Mouse (Mus musculus) CH12.LX (cell line): ENCODE data around the gene Map7d1.

Experiments used
- BHLHE40 ChIP-seq: IDR thresholded peaks from 2 replicates; pipeline ENCODE4 v1.6.1; 2011; ENCODE audit warnings: mild to moderate bottlenecking, low read depth, low read length, improper control_type of control experiment
- CHD2 ChIP-seq: IDR thresholded peaks from 2 replicates; pipeline ENCODE4 v1.6.1; 2011; ENCODE audit warnings: low read length, improper control_type of control experiment
- CTCF ChIP-seq, 2 experiments: IDR thresholded peaks in 1 of 2; conservative IDR thresholded peaks in 1 of 2; 2 replicates each; pipeline ENCODE4 v1.5.1; 2011 to 2012; ENCODE audit warnings: low read depth in 2 of 2, low read length in 2 of 2, improper control_type of control experiment in 1 of 2, inconsistent platforms in 1 of 2, mild to moderate bottlenecking in 1 of 2, moderate library complexity in 1 of 2
- ELF1 ChIP-seq: IDR thresholded peaks from 2 replicates; pipeline ENCODE4 v1.6.1; 2014; ENCODE audit warnings: low read depth, mild to moderate bottlenecking, inconsistent platforms, low read length, improper control_type of control experiment
- IRF4 ChIP-seq: IDR thresholded peaks from 2 replicates; pipeline ENCODE4 v1.6.1; 2014; ENCODE audit warnings: low read depth, mild to moderate bottlenecking, inconsistent platforms, low read length, improper control_type of control experiment
- TBP ChIP-seq: conservative IDR thresholded peaks from 2 replicates; pipeline ENCODE4 v1.6.1; 2011; ENCODE audit warnings: low read depth, low read length, improper control_type of control experiment
- TCF12 ChIP-seq: IDR thresholded peaks from 2 replicates; pipeline ENCODE4 v1.6.1; 2014; ENCODE audit warnings: low read depth, mild to moderate bottlenecking, inconsistent platforms, low read length, improper control_type of control experiment
- ZC3H11A ChIP-seq: IDR thresholded peaks from 2 replicates; pipeline ENCODE4 v1.6.1; 2012; ENCODE audit warnings: low read depth, mild to moderate bottlenecking, inconsistent platforms, low read length, improper control_type of control experiment

DNA sequence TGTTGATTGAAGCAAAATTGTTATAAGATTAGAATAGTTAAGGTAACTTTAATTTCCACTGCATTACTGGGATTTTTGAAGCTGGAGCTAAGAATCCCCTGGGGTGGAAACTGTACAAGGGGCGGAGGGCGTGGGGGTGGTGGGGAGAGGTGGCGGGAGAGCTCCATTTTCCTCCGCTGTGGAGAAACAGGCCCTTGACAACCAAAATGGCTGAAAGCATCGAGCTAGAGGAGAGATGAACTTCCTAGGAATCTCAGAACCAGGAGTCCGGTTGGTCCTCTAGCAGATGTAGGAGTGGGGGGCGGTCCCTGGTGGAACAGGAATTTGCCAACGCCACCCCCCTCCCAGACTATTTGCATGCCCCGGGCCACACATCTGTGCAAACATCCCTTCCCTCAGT lies 25.6 kb upstream of the Map7d1 start:
- TF ChIP-seq CTCF (conservative IDR thresholded peaks at IDR 0.05 in 1 of 2, IDR thresholded peaks at IDR 0.05 in 1 of 2; ENCODE audit: low read depth in 2 of 2, low read length in 2 of 2) (no peak), ELF1 (no peak), TBP (no peak), CHD2 (no peak), TCF12 (no peak), BHLHE40 (no peak), IRF4 (no peak), ZC3H11A (no peak)
